ENCODE assay signal across 12 mouse cellular contexts in genomic region chr9:105244024-105244423, GRCm38 (mm10).
DNase-seq lines count a peak whose midpoint lies in the region; ATAC-seq lines count a peak whose summit lies in the region.
"Had no signal": no experiment of that assay in that cellular context is flagged by ENCODE, and none has a peak within 500 bp of the region (broad histone marks: within the 10 kb centered on the region; RNA-seq: fewer than 3 reads in every experiment).

No protein-coding gene starts in this region.

- H3K4me3 ChIP-seq in intestine, embryonic 14.5 days (ENCODE audit: low read depth, low read length): no peak overlapping the region
- H3K4me3 ChIP-seq in intestine, embryonic 16.5 days (ENCODE audit: low read length): no peak overlapping the region
- H3K4me3 ChIP-seq in embryonic facial prominence, embryonic 11.5 days (ENCODE audit: low read depth, low read length): no peak overlapping the region
- no peak overlapping the region for H3K4me3 ChIP-seq in neural tube, embryonic 11.5 days (ENCODE audit: low read depth, low read length)
- H3K4me3 ChIP-seq: left cerebral cortex, adult 2 months; midbrain, embryonic 12.5 days had no signal

- WGBS in intestine, embryonic 14.5 days: 32% methylated on average over 5 of the region's 5 CpGs
- 26% methylated on average over 5 of the region's 5 CpGs for WGBS in intestine, embryonic 16.5 days
- WGBS in embryonic facial prominence, embryonic 11.5 days: 34% methylated on average over 5 of the region's 5 CpGs
- 33% methylated on average over 5 of the region's 5 CpGs for WGBS in neural tube, embryonic 11.5 days

- no peak overlapping the region for H3K27ac ChIP-seq in intestine, embryonic 14.5 days (ENCODE audit: low read depth)
- no peak overlapping the region for H3K27ac ChIP-seq in intestine, embryonic 16.5 days (ENCODE audit: low read length)
- H3K27ac ChIP-seq in embryonic facial prominence, embryonic 11.5 days (replicated peaks; ENCODE audit: low read depth, low read length): no peak overlapping the region
- H3K27ac ChIP-seq in neural tube, embryonic 11.5 days (ENCODE audit: low read depth, low read length): no peak overlapping the region
- H3K27ac ChIP-seq: left cerebral cortex, adult 2 months; midbrain, embryonic 12.5 days had no signal

- no peaks in the 10 kb centered on the region for H3K27me3 ChIP-seq in intestine, embryonic 14.5 days (replicated peaks; ENCODE audit: control insufficient read depth, insufficient read depth, low read length)
- no peaks in the 10 kb centered on the region for H3K27me3 ChIP-seq in intestine, embryonic 16.5 days (replicated peaks; ENCODE audit: control insufficient read depth, insufficient read depth, low read length)
- H3K27me3 ChIP-seq in embryonic facial prominence, embryonic 11.5 days (ENCODE audit: control insufficient read depth, insufficient read depth, low read length): no peaks in the 10 kb centered on the region
- no peaks in the 10 kb centered on the region for H3K27me3 ChIP-seq in neural tube, embryonic 11.5 days (ENCODE audit: control insufficient read depth, insufficient read depth, low read length)
- H3K27me3 ChIP-seq: midbrain, embryonic 12.5 days had no signal

- H3K36me3 ChIP-seq in intestine, embryonic 14.5 days (ENCODE audit: control insufficient read depth, insufficient read depth, low read length): no peaks in the 10 kb centered on the region
- H3K36me3 ChIP-seq in intestine, embryonic 16.5 days (ENCODE audit: control insufficient read depth, insufficient read depth, low read length): no peaks in the 10 kb centered on the region
- no peaks in the 10 kb centered on the region for H3K36me3 ChIP-seq in embryonic facial prominence, embryonic 11.5 days (replicated peaks; ENCODE audit: control insufficient read depth, insufficient read depth, low read depth, low read length)
- H3K36me3 ChIP-seq in neural tube, embryonic 11.5 days (ENCODE audit: control insufficient read depth, insufficient read depth, low read length): no peaks in the 10 kb centered on the region
- H3K36me3 ChIP-seq: midbrain, embryonic 12.5 days had no signal

- no peaks in the 10 kb centered on the region for H3K9me3 ChIP-seq in intestine, embryonic 14.5 days (ENCODE audit: control insufficient read depth, low read length)
- no peaks in the 10 kb centered on the region for H3K9me3 ChIP-seq in intestine, embryonic 16.5 days (ENCODE audit: control insufficient read depth, low read length)
- no peaks in the 10 kb centered on the region for H3K9me3 ChIP-seq in embryonic facial prominence, embryonic 11.5 days (replicated peaks; ENCODE audit: control insufficient read depth, low read length)
- no peaks in the 10 kb centered on the region for H3K9me3 ChIP-seq in neural tube, embryonic 11.5 days (ENCODE audit: control insufficient read depth, low read length)
- H3K9me3 ChIP-seq: midbrain, embryonic 12.5 days had no signal

- H3K4me1 ChIP-seq in intestine, embryonic 14.5 days (replicated peaks; ENCODE audit: control insufficient read depth, insufficient read depth, low read length): no peaks in the 10 kb centered on the region
- H3K4me1 ChIP-seq in intestine, embryonic 16.5 days (ENCODE audit: control insufficient read depth, insufficient read depth, low read length): no peaks in the 10 kb centered on the region
- H3K4me1 ChIP-seq in embryonic facial prominence, embryonic 11.5 days (ENCODE audit: control insufficient read depth, insufficient read depth, low read length): no peaks in the 10 kb centered on the region
- H3K4me1 ChIP-seq in neural tube, embryonic 11.5 days (ENCODE audit: control insufficient read depth, insufficient read depth, low read length): no peaks in the 10 kb centered on the region
- H3K4me1 ChIP-seq: midbrain, embryonic 12.5 days had no signal

- no peak overlapping the region for H3K4me2 ChIP-seq in intestine, embryonic 14.5 days (ENCODE audit: low read length)
- no peak overlapping the region for H3K4me2 ChIP-seq in intestine, embryonic 16.5 days (ENCODE audit: low read depth, low read length)
- no peak overlapping the region for H3K4me2 ChIP-seq in embryonic facial prominence, embryonic 11.5 days (ENCODE audit: low read depth, low read length)
- no peak overlapping the region for H3K4me2 ChIP-seq in neural tube, embryonic 11.5 days (ENCODE audit: low read depth)
- H3K4me2 ChIP-seq: midbrain, embryonic 12.5 days had no signal

- no peak overlapping the region for H3K9ac ChIP-seq in intestine, embryonic 14.5 days (ENCODE audit: low read length)
- H3K9ac ChIP-seq in intestine, embryonic 16.5 days (ENCODE audit: low read depth, low read length): no peak overlapping the region
- no peak overlapping the region for H3K9ac ChIP-seq in embryonic facial prominence, embryonic 11.5 days (replicated peaks; ENCODE audit: low read length)
- no peak overlapping the region for H3K9ac ChIP-seq in neural tube, embryonic 11.5 days (ENCODE audit: low read length)
- H3K9ac ChIP-seq: midbrain, embryonic 12.5 days had no signal

- ATAC-seq in intestine, embryonic 14.5 days (replicated peaks; ENCODE audit: low FRiP score, low TSS enrichment, low read depth): no peak
- ATAC-seq in intestine, embryonic 16.5 days: no peak
- no peak for ATAC-seq in embryonic facial prominence, embryonic 11.5 days (replicated peaks; ENCODE audit: insufficient number of reproducible peaks, low FRiP score, low TSS enrichment, low read depth)
- ATAC-seq in neural tube, embryonic 11.5 days (ENCODE audit: insufficient read depth, low FRiP score, low TSS enrichment): no peak
- ATAC-seq: forebrain, embryonic 16.5 days had no signal

- peak; percentile 85 for DNase-seq in intestine, embryonic 14.5 days (ENCODE audit: low spot score)
- DNase-seq in thymus, postnatal 25 days: peak; percentile 3
- no peak for DNase-seq in thymus, adult 18-20 months
- peak; percentile 85 for DNase-seq in embryonic facial prominence, embryonic 11.5 days (ENCODE audit: low spot score)
- peak; percentile 33 for DNase-seq in neural tube, embryonic 11.5 days (ENCODE audit: low spot score)
- DNase-seq in cerebellum, adult 8-10 months: no peak
- DNase-seq in right cerebral cortex, postnatal 4 days: no peak
- DNase-seq: right cerebral cortex, adult 18-20 months had no signal

Comparison
In these comparisons a context has a peak if more than half of its experiments do, and no peak if none do; other contexts are left out.
1. DNase-seq: peak in intestine, embryonic 14.5 days (single experiment), thymus, postnatal 25 days (single experiment), embryonic facial prominence, embryonic 11.5 days (single experiment) and neural tube, embryonic 11.5 days (single experiment); none in thymus, adult 18-20 months (0 of 2), cerebellum, adult 8-10 months (single experiment) and right cerebral cortex, postnatal 4 days (single experiment).